ENCODE assay signal across 8 mouse cellular contexts in genomic region chr1:119119863-119120569, GRCm38 (mm10).
A peak's percentile ranks its signal among the peaks of the same experiment; 100 is the strongest.
DNase-seq lines count a peak whose midpoint lies in the region; ATAC-seq and TF ChIP-seq lines count a peak whose summit lies in the region.

No protein-coding gene starts in this region.

- no peaks in the 10 kb centered on the region for H3K4me1 ChIP-seq in intestine, postnatal 0 days (replicated peaks; ENCODE audit: control insufficient read depth, insufficient read depth, low read length)

- no peak overlapping the region for H3K4me3 ChIP-seq in intestine, postnatal 0 days (ENCODE audit: low read depth, low read length)

- no peak for ATAC-seq in intestine, postnatal 0 days

- no peak overlapping the region for H3K9ac ChIP-seq in intestine, postnatal 0 days (ENCODE audit: low read depth, low read length)

- intact Hi-C loops in heart, postnatal 25 days (cut with DNase I): no loop called here

- no peak overlapping the region for H3K27ac ChIP-seq in intestine, postnatal 0 days (ENCODE audit: low read depth, low read length)

- H3K36me3 ChIP-seq in intestine, postnatal 0 days (ENCODE audit: control insufficient read depth, insufficient read depth): no peaks in the 10 kb centered on the region

- WGBS in intestine, postnatal 0 days: 34% methylated on average over 8 of the region's 8 CpGs

- no peaks in the 10 kb centered on the region for H3K9me3 ChIP-seq in intestine, postnatal 0 days (ENCODE audit: control insufficient read depth)

- H3K4me2 ChIP-seq in intestine, postnatal 0 days (replicated peaks; ENCODE audit: low read depth): no peak overlapping the region

- H3K27me3 ChIP-seq in intestine, postnatal 0 days (replicated peaks; ENCODE audit: control insufficient read depth, insufficient read depth, low read length): no peaks in the 10 kb centered on the region

- peak; percentile 26 for DNase-seq in heart, postnatal 4 days
- DNase-seq in heart, postnatal 25 days (ENCODE audit: low spot score): no peak
- DNase-seq in 3134 (ENCODE audit: extremely low read depth, insufficient read length, low spot score) (peak; percentile 81), ZHBTc4 (ENCODE audit: low read depth, low spot score) (peak; percentile 70)
- DNase-seq in cerebellum, adult 9-10 months: no peak
- DNase-seq in urinary bladder, postnatal 14 days (ENCODE audit: low spot score): no peak
- no peak for DNase-seq in thymus, postnatal 10 days (ENCODE audit: low spot score in 2 of 2)

- peak; percentile 59 for TF ChIP-seq CTCF in intestine, postnatal 0 days (IDR thresholded peaks at IDR 0.05; ENCODE audit: low read depth)

Comparison
In these comparisons a context has a peak if more than half of its experiments do, and no peak if none do; other contexts are left out.
1. DNase-seq: peak in heart, postnatal 4 days (single experiment), 3134 (single experiment) and ZHBTc4 (single experiment); none in heart, postnatal 25 days (single experiment), cerebellum, adult 9-10 months (single experiment), urinary bladder, postnatal 14 days (single experiment) and thymus, postnatal 10 days (0 of 2).